Mouse (Mus musculus) MEL (cell line): ENCODE measurements around the gene Depp1. TPM values are rescaled to one million over a fixed set of nuclear protein-coding genes. Genes with fewer than 3 reads are reported as not detected.

Source experiments
- DNase-seq: peaks from one replicate; pipeline ENCODE4 v3.0.0; 2011; ENCODE audit warnings: low read depth, low spot score
- H3K27ac ChIP-seq: 2 replicates; pipeline ENCODE4 v1.5.1; 2012; ENCODE audit warnings: low read depth, mild to moderate bottlenecking, control low read depth, low read length, moderate library complexity; ENCODE audit not compliant: control insufficient read depth
- H3K27me3 ChIP-seq, 2 experiments: fragments of 150-350 bp in 1 of 2; sonication (generic) in 1 of 2; 2 replicates each; pipeline ENCODE4 v1.6.1; 2012; ENCODE audit warnings: low read length in 2 of 2, mild to moderate bottlenecking in 2 of 2, improper control_type of control experiment in 1 of 2, moderate library complexity in 1 of 2; ENCODE audit not compliant: insufficient read depth in 2 of 2, control insufficient read depth in 1 of 2
- H3K36me3 ChIP-seq, 2 experiments: 2 replicates each; pipeline ENCODE4 v1.6.1; 2012 to 2014; ENCODE audit warnings: low read length in 2 of 2, improper control_type of control experiment in 1 of 2, inconsistent platforms in 1 of 2, mild to moderate bottlenecking in 1 of 2; ENCODE audit not compliant: insufficient read depth in 2 of 2, control insufficient read depth in 1 of 2
- H3K4me1 ChIP-seq, 2 experiments: fragments of 150-350 bp in 1 of 2; sonication (generic) in 1 of 2; 2 replicates each; pipeline ENCODE4 v1.6.1; 2012; ENCODE audit warnings: low read length in 2 of 2, improper control_type of control experiment in 1 of 2, mild to moderate bottlenecking in 1 of 2; ENCODE audit not compliant: insufficient read depth in 2 of 2, control insufficient read depth in 1 of 2
- H3K4me3 ChIP-seq, 2 experiments: fragments of 150-350 bp in 1 of 2; sonication (generic) in 1 of 2; 2 replicates each; pipeline ENCODE4 v1.5.1; 2012; ENCODE audit warnings: low read depth in 2 of 2, low read length in 2 of 2, mild to moderate bottlenecking in 2 of 2, moderate library complexity in 2 of 2, control low read depth in 1 of 2, improper control_type of control experiment in 1 of 2; ENCODE audit not compliant: control insufficient read depth in 1 of 2, insufficient read depth in 1 of 2
- H3K79me2 ChIP-seq: 2 replicates; pipeline ENCODE4 v1.6.1; 2012; ENCODE audit warnings: mild to moderate bottlenecking, low read length, moderate library complexity; ENCODE audit not compliant: control insufficient read depth, poor library complexity, insufficient read depth
- H3K9ac ChIP-seq: 2 replicates; pipeline ENCODE4 v1.6.1; 2012; ENCODE audit warnings: low read depth, mild to moderate bottlenecking, control low read depth, low read length, moderate library complexity; ENCODE audit not compliant: control insufficient read depth, poor library complexity, severe bottlenecking
- H3K9me3 ChIP-seq: fragments of 150-350 bp; sonication (generic); replicated peaks from 2 replicates; pipeline ENCODE4 v1.6.1; 2012; ENCODE audit warnings: mild to moderate bottlenecking, low read length, improper control_type of control experiment, moderate library complexity; ENCODE audit not compliant: insufficient read depth
- BHLHE40 ChIP-seq: IDR thresholded peaks from 2 replicates; pipeline ENCODE4 v1.6.1; 2012; ENCODE audit warnings: low read depth, mild to moderate bottlenecking, inconsistent platforms, low read length, improper control_type of control experiment, borderline replicate concordance
- CTCF ChIP-seq, 3 experiments: IDR thresholded peaks in 2 of 3; conservative IDR thresholded peaks in 1 of 3; 2 replicates each; pipeline ENCODE4 v1.5.1; 2011 to 2012; ENCODE audit warnings: low read length in 3 of 3, low read depth in 2 of 3, mild to moderate bottlenecking in 2 of 3, improper control_type of control experiment in 1 of 3, inconsistent platforms in 1 of 3, mixed read lengths in 1 of 3, moderate library complexity in 1 of 3; ENCODE audit not compliant: control insufficient read depth in 1 of 3, insufficient read depth in 1 of 3, poor library complexity in 1 of 3, severe bottlenecking in 1 of 3
- EP300 ChIP-seq, 2 experiments: IDR thresholded peaks; 2 replicates each; pipeline ENCODE4 v1.6.1; 2011; ENCODE audit warnings: improper control_type of control experiment in 2 of 2, low read length in 2 of 2, low read depth in 1 of 2, mild to moderate bottlenecking in 1 of 2
- ETS1 ChIP-seq: IDR thresholded peaks from 2 replicates; pipeline ENCODE4 v1.6.1; 2012; ENCODE audit warnings: low read depth, mild to moderate bottlenecking, inconsistent platforms, low read length, improper control_type of control experiment, moderate library complexity
- GABPA ChIP-seq: IDR thresholded peaks from 2 replicates; pipeline ENCODE4 v1.6.1; 2012; ENCODE audit warnings: low read depth, mild to moderate bottlenecking, inconsistent platforms, low read length, improper control_type of control experiment, moderate library complexity
- GATA1 ChIP-seq: IDR thresholded peaks from 2 replicates; pipeline ENCODE4 v1.6.1; 2011; ENCODE audit warnings: low read depth, low read length, improper control_type of control experiment
- JUND ChIP-seq: IDR thresholded peaks from 2 replicates; pipeline ENCODE4 v1.6.1; 2011; ENCODE audit warnings: low read depth, mild to moderate bottlenecking, improper control_type of control experiment, low read length
- KAT2A ChIP-seq: conservative IDR thresholded peaks from 2 replicates; pipeline ENCODE4 v1.6.1; 2012; ENCODE audit warnings: low read depth, low read length, improper control_type of control experiment, inconsistent platforms
- MYB ChIP-seq: IDR thresholded peaks from 2 replicates; pipeline ENCODE4 v1.6.1; 2011; ENCODE audit warnings: mild to moderate bottlenecking, low read depth, low read length, improper control_type of control experiment
- MYC ChIP-seq: IDR thresholded peaks from 2 replicates; pipeline ENCODE4 v1.6.1; 2011; ENCODE audit warnings: low read depth, mild to moderate bottlenecking, low read length, improper control_type of control experiment, moderate library complexity
- POLR2A ChIP-seq, 2 experiments: IDR thresholded peaks; 2 replicates each; pipeline ENCODE4 v1.6.1; 2011 to 2012; ENCODE audit warnings: low read length in 2 of 2, mild to moderate bottlenecking in 2 of 2, control low read depth in 1 of 2, improper control_type of control experiment in 1 of 2, low read depth in 1 of 2, moderate library complexity in 1 of 2; ENCODE audit not compliant: control insufficient read depth in 1 of 2, insufficient read depth in 1 of 2, poor library complexity in 1 of 2
- POLR2AphosphoS2 ChIP-seq: IDR thresholded peaks from 2 replicates; pipeline ENCODE4 v1.6.1; 2011; ENCODE audit warnings: low read length, improper control_type of control experiment
- SMC3 ChIP-seq: IDR thresholded peaks from 2 replicates; pipeline ENCODE4 v1.6.1; 2011; ENCODE audit warnings: low read depth, low read length, improper control_type of control experiment
- TAL1 ChIP-seq: IDR thresholded peaks from 2 replicates; pipeline ENCODE4 v1.6.1; 2012; ENCODE audit warnings: mild to moderate bottlenecking, inconsistent platforms, low read length, moderate library complexity, mixed read lengths
- TCF12 ChIP-seq: IDR thresholded peaks from 2 replicates; pipeline ENCODE4 v1.6.1; 2014; ENCODE audit warnings: low read depth, mild to moderate bottlenecking, inconsistent platforms, low read length, improper control_type of control experiment, moderate library complexity
- UBTF ChIP-seq: IDR thresholded peaks from 2 replicates; pipeline ENCODE4 v1.6.1; 2012; ENCODE audit warnings: low read depth, mild to moderate bottlenecking, inconsistent platforms, low read length, improper control_type of control experiment, moderate library complexity, borderline replicate concordance; ENCODE audit not compliant: insufficient read depth
- USF2 ChIP-seq, 2 experiments: IDR thresholded peaks; 2 replicates each; pipeline ENCODE4 v1.6.1; 2011 to 2012; ENCODE audit warnings: improper control_type of control experiment in 2 of 2, low read length in 2 of 2, borderline replicate concordance in 1 of 2, inconsistent platforms in 1 of 2, low read depth in 1 of 2, mild to moderate bottlenecking in 1 of 2; ENCODE audit not compliant: insufficient read depth in 1 of 2
- ZC3H11A ChIP-seq: IDR thresholded peaks from 2 replicates; pipeline ENCODE4 v1.6.1; 2012; ENCODE audit warnings: low read depth, mild to moderate bottlenecking, inconsistent platforms, low read length, improper control_type of control experiment
- ZNF384 ChIP-seq: IDR thresholded peaks from 2 replicates; pipeline ENCODE4 v1.6.1; 2012; ENCODE audit warnings: low read depth, mild to moderate bottlenecking, inconsistent platforms, low read length, improper control_type of control experiment
- polyA plus RNA-seq, 2 experiments: library from polyadenylated mRNA; stranded (reverse) in 1 of 2; unstranded in 1 of 2; fragments of >175 nt in 1 of 2; fragments of >200 nt in 1 of 2; gene quantifications; 2 replicates each; pipeline versions ENCODE4 v1.2.1 to v1.2.4; 2012; ENCODE audit warnings: low replicate concordance in 2 of 2, low read depth in 1 of 2; ENCODE audit not compliant: insufficient read length in 2 of 2, insufficient read depth in 1 of 2, missing spikeins in 1 of 2
- total RNA-seq: library from RNA; depleted of rRNA; stranded (reverse); fragments of 300-350 nt; gene quantifications from 2 replicates; pipeline ENCODE4 v1.2.3, GENCODE M21; 2012

The Depp1 gene
- total and polyA plus RNA-seq, 3 experiments: not detected

GRCm38 (mm10) chr6:116639663-116640062 lies 10.7 kb upstream of the Depp1 start:
- Histone ChIP-seq H3K27ac (no peak overlapping the region), H3K27me3 (no peaks in the 10 kb centered on the region), H3K9ac (no peak overlapping the region), H3K4me1 (no peaks in the 10 kb centered on the region), H3K4me3 (no peak overlapping the region), H3K36me3 (no peaks in the 10 kb centered on the region), H3K9me3 (no peaks in the 10 kb centered on the region), H3K79me2 (no peaks in the 10 kb centered on the region)
- DNase-seq: no peak
- TF ChIP-seq KAT2A: no peak
- no peak for TF ChIP-seq USF2 (IDR thresholded peaks at IDR 0.05; ENCODE audit: borderline replicate concordance in 1 of 2, insufficient read depth in 1 of 2, low read depth in 1 of 2, low read length in 2 of 2)
- TF ChIP-seq MYB: no peak

DNA sequence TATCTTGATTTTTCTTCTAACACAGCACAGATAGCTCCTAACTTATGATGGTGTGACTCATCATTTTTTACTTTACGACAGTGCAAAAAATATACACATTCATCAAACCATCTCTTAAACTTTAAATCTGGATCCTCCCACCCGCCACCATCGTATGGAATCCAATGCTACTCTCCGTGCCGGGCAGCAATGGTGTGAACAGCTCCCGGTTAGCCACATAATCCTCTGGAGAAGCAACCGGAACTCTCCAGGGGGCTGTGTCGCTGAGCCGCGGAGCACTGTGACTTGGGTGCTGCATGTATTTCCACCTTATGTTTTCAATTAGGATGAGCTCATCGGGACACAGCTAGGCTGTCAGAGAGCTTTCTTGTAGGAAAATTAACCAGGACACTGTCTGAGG lies 7.5 kb upstream of the Depp1 start:
- Histone ChIP-seq H3K27ac (no peak overlapping the region), H3K27me3 (no peaks in the 10 kb centered on the region), H3K4me3 (no peak overlapping the region), H3K36me3 (no peaks in the 10 kb centered on the region), H3K9me3 (no peaks in the 10 kb centered on the region), H3K9ac (no peak overlapping the region), H3K4me1 (no peaks in the 10 kb centered on the region), H3K79me2 (no peaks in the 10 kb centered on the region)
- no peak for DNase-seq
- no peak for TF ChIP-seq GATA1
- TF ChIP-seq POLR2AphosphoS2: no peak
- no peak for TF ChIP-seq UBTF
- TF ChIP-seq ZNF384: no peak
- TF ChIP-seq CTCF (IDR thresholded peaks at IDR 0.05 in 2 of 3, conservative IDR thresholded peaks at IDR 0.05 in 1 of 3; ENCODE audit: control insufficient read depth in 1 of 3, insufficient read depth in 1 of 3, low read depth in 2 of 3, low read length in 3 of 3, poor library complexity in 1 of 3, severe bottlenecking in 1 of 3): no peak
- no peak for TF ChIP-seq ZC3H11A
- TF ChIP-seq KAT2A: no peak
- no peak for TF ChIP-seq MYC
- no peak for TF ChIP-seq ETS1
- TF ChIP-seq TCF12: no peak
- no peak for TF ChIP-seq POLR2A (IDR thresholded peaks at IDR 0.05; ENCODE audit: control insufficient read depth in 1 of 2, insufficient read depth in 1 of 2, low read depth in 1 of 2, low read length in 2 of 2, poor library complexity in 1 of 2)
- TF ChIP-seq TAL1: no peak
- TF ChIP-seq GABPA: no peak
- TF ChIP-seq JUND: no peak
- TF ChIP-seq MYB: no peak
- TF ChIP-seq EP300 (IDR thresholded peaks at IDR 0.05; ENCODE audit: low read depth in 1 of 2, low read length in 2 of 2): no peak
- no peak for TF ChIP-seq SMC3
- TF ChIP-seq BHLHE40: no peak
- no peak for TF ChIP-seq USF2 (IDR thresholded peaks at IDR 0.05; ENCODE audit: borderline replicate concordance in 1 of 2, insufficient read depth in 1 of 2, low read depth in 1 of 2, low read length in 2 of 2)
